ENCODE assay signal across 7 mouse cellular contexts in genomic region chr3:32817357-32818326, GRCm38 (mm10). TPM values are rescaled to one million over a fixed set of nuclear protein-coding genes. Genes with fewer than 3 reads are reported as not detected.
DNase-seq lines count a peak whose midpoint lies in the region; ATAC-seq lines count a peak whose summit lies in the region.

Gene Usp13 (plus strand): TSS chr3:32817546.

- H3K36me3 ChIP-seq in embryonic facial prominence, embryonic 15.5 days, result no peaks in the 10 kb centered on the region
- H3K36me3 ChIP-seq in heart, embryonic 10.5 days, result no peaks in the 10 kb centered on the region
- no peaks in the 10 kb centered on the region for H3K36me3 ChIP-seq in kidney, embryonic 15.5 days

- H3K4me2 ChIP-seq in embryonic facial prominence, embryonic 15.5 days (replicated peaks), result peak within 1 kb of the TSS; percentile 78
- H3K4me2 ChIP-seq in kidney, embryonic 15.5 days, result peak within 1 kb of the TSS; percentile 85

- peak within 1 kb of the TSS; percentile 73 for H3K4me3 ChIP-seq in brown adipose tissue, adult 24 weeks (ENCODE audit: insufficient read depth, low read depth, low read length)
- peak within 1 kb of the TSS; percentile 83 for H3K4me3 ChIP-seq in embryonic facial prominence, embryonic 15.5 days (replicated peaks)
- peak within 1 kb of the TSS; percentile 90 for H3K4me3 ChIP-seq in heart, embryonic 10.5 days
- peak within 1 kb of the TSS; percentile 80 for H3K4me3 ChIP-seq in kidney, embryonic 15.5 days (replicated peaks)

- H3K27me3 ChIP-seq in embryonic facial prominence, embryonic 15.5 days, result no peaks in the 10 kb centered on the region
- no peaks in the 10 kb centered on the region for H3K27me3 ChIP-seq in heart, embryonic 10.5 days (ENCODE audit: insufficient read depth, poor library complexity, severe bottlenecking)
- H3K27me3 ChIP-seq in kidney, embryonic 15.5 days, result no peaks in the 10 kb centered on the region; the same call in 1 of the 2 replicates

- peak; percentile 89 for DNase-seq in heart, embryonic 10.5 days (ENCODE audit: low spot score)
- DNase-seq in liver, result peak; percentile 62
- peak; percentile 86 for DNase-seq in neural tube, embryonic 10.5 days (ENCODE audit: extremely low spot score, low spot score)
- DNase-seq in testis, postnatal 14 days (ENCODE audit: low spot score), result peak; percentile 51

- H3K9me3 ChIP-seq in embryonic facial prominence, embryonic 15.5 days (replicated peaks), result no peaks in the 10 kb centered on the region
- no peaks in the 10 kb centered on the region for H3K9me3 ChIP-seq in heart, embryonic 10.5 days
- H3K9me3 ChIP-seq in kidney, embryonic 15.5 days (replicated peaks), result no peaks in the 10 kb centered on the region

- peak within 1 kb of the TSS; percentile 59 for H3K9ac ChIP-seq in embryonic facial prominence, embryonic 15.5 days
- peak within 1 kb of the TSS; percentile 76 for H3K9ac ChIP-seq in kidney, embryonic 15.5 days

- ATAC-seq in embryonic facial prominence, embryonic 15.5 days (ENCODE audit: insufficient number of reproducible peaks, low FRiP score, low TSS enrichment, low read depth), result peak; percentile 89
- peak; percentile 93 for ATAC-seq in kidney, embryonic 15.5 days (replicated peaks; ENCODE audit: low FRiP score)

- no peaks in the 10 kb centered on the region; the same call in 1 of the 2 replicates for H3K4me1 ChIP-seq in brown adipose tissue, adult 24 weeks (ENCODE audit: control insufficient read depth, insufficient read depth, insufficient read length, low read length)
- H3K4me1 ChIP-seq in embryonic facial prominence, embryonic 15.5 days, result peaks cover 6% of the 10 kb centered on the region; the same call in 1 of the 2 replicates
- H3K4me1 ChIP-seq in heart, embryonic 10.5 days, result peaks cover 29% of the 10 kb centered on the region
- peaks cover 8% of the 10 kb centered on the region for H3K4me1 ChIP-seq in kidney, embryonic 15.5 days

- no peak within 1 kb of the TSS for H3K27ac ChIP-seq in brown adipose tissue, adult 24 weeks (replicated peaks; ENCODE audit: low read depth, low read length)
- peak within 1 kb of the TSS; percentile 91 for H3K27ac ChIP-seq in embryonic facial prominence, embryonic 15.5 days (replicated peaks)
- H3K27ac ChIP-seq in heart, embryonic 10.5 days, result peak within 1 kb of the TSS; percentile 98
- peak within 1 kb of the TSS; percentile 83 for H3K27ac ChIP-seq in kidney, embryonic 15.5 days

- under 1% methylated on average over 84 of the region's 84 CpGs for WGBS in embryonic facial prominence, embryonic 15.5 days
- under 1% methylated on average over 84 of the region's 84 CpGs for WGBS in heart, embryonic 10.5 days
- WGBS in kidney, embryonic 15.5 days, result under 1% methylated on average over 75 of the region's 84 CpGs

RNA-seq across cellular contexts. Expression of gene Usp13, which starts in this region (rescaled TPM):
- 0.59 and 2.1 TPM in 2 replicates for polyA plus RNA-seq in brown adipose tissue, adult 24 weeks (2012; ENCODE audit: insufficient read depth, insufficient read length, missing spikeins)
- polyA plus RNA-seq in embryonic facial prominence, embryonic 15.5 days (2015; fragmentation: Nextera tagmentation; extraction: Ambion mirVana), result 6.5 and 6.7 TPM in 2 replicates
- polyA plus RNA-seq in heart, embryonic 10.5 days (2016; fragmentation: Nextera tagmentation; extraction: Ambion mirVana), result 34.8 and 54.1 TPM in 2 replicates
- 4.6 and 4.9 TPM in 2 replicates for polyA plus RNA-seq in kidney, embryonic 15.5 days (2015; fragmentation: Nextera tagmentation; extraction: Ambion mirVana)
